Mouse (Mus musculus) small intestine, adult 2 months (tissue): ENCODE measurements around the gene Ccdc84. TPM values are rescaled to one million over a fixed set of nuclear protein-coding genes. Genes with fewer than 3 reads are reported as not detected.

ENCODE experiments used
- H3K27ac ChIP-seq: fragments of 200-500 bp; 2 replicates; pipeline ENCODE4 v1.5.1; 2012; ENCODE audit warnings: low read depth, low read length, control low read depth, inconsistent platforms; ENCODE audit not compliant: insufficient read depth
- H3K27me3 ChIP-seq: fragments of 200-500 bp; 2 replicates; pipeline ENCODE4 v1.6.1; 2012; ENCODE audit warnings: mild to moderate bottlenecking, moderate library complexity, low read length, inconsistent platforms; ENCODE audit not compliant: control insufficient read depth, insufficient read depth
- H3K36me3 ChIP-seq: fragments of 200-500 bp; 2 replicates; pipeline ENCODE4 v1.6.1; 2012; ENCODE audit warnings: mild to moderate bottlenecking, low read length, control low read depth, inconsistent platforms; ENCODE audit not compliant: control insufficient read depth, insufficient read depth
- H3K4me1 ChIP-seq: fragments of 200-500 bp; 2 replicates; pipeline ENCODE4 v1.6.1; 2012; ENCODE audit warnings: low read length, inconsistent platforms, mixed read lengths; ENCODE audit not compliant: control insufficient read depth, insufficient read depth, insufficient read length
- H3K4me3 ChIP-seq: fragments of 200-500 bp; 2 replicates; pipeline ENCODE4 v1.5.1; 2012; ENCODE audit warnings: low read depth, mild to moderate bottlenecking, control low read depth, inconsistent platforms, low read length, moderate library complexity
- CTCF ChIP-seq: fragments of 200-500 bp; IDR thresholded peaks from 2 replicates; pipeline ENCODE4 v1.5.1; 2012; ENCODE audit warnings: low read depth, mild to moderate bottlenecking, control low read depth, inconsistent platforms, low read length, moderate library complexity, mixed read lengths; ENCODE audit not compliant: insufficient replicate concordance, insufficient read length; ENCODE audit errors: extremely low read depth
- POLR2A ChIP-seq: fragments of 200-500 bp; IDR thresholded peaks from 2 replicates; pipeline ENCODE4 v1.6.1; 2012; ENCODE audit warnings: low read depth, mild to moderate bottlenecking, control low read depth, inconsistent platforms, low read length, moderate library complexity
- WGBS: fragments of 180-500 bp; shearing (Covaris S2); methylation state at CpG from one replicate; pipeline ENCODE4 v1.1.7; 2018; 5-methylcytosine and 5-hydroxymethylcytosine counted together
- polyA plus RNA-seq: library from polyadenylated mRNA; depleted of rRNA; stranded (reverse); fragments of >200 nt; gene quantifications from 2 replicates; pipeline ENCODE4 v1.2.3, GENCODE M21; 2012

Ccdc84 gene
- polyA plus RNA-seq, 1 experiment = 21.3 TPM

DNA sequence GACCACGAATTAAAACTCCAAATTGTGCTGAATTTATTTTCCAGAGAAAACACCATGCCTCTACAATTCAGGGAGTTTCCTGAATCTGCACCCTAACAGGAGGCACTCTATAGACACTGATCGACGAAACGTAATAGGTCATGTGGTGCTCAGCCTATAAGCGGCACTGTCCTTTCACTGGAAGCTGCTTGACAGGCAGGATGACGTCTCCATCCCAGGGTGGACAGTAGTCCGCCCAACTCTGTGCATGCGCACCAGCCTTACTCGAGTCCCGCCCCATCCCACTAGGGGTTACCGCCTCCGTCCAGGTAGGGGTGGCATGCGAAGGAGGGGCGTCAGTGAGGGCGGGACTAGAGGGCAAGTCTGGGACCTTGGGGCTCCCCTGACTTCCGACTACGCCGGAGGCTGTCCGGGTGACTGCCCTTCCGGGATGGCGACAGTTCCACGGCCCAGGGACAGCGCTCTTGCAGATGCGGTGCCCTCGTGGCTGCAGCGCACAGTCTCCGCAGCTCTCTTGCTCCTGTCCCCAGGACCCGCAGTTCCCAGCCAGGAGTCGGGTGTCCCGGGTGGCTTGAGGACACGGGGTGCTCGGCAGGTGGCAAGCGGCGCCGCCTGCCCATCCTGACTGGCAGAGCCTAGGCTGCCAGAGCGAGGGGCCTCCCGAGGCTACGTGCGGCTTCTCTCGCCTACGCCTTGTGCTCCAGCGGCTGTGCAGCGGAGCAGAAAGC, 21.5 kb downstream of the Ccdc84 start, which contains the start of gene Slc37a4:
Gene Slc37a4 (plus strand): TSS at position 169 of the 728 bp plus-strand sequence.
- Histone ChIP-seq H3K27ac (peak within 1 kb of the TSS; percentile 99), H3K4me3 (peak within 1 kb of the TSS; percentile 85), H3K4me1 (peaks cover 27% of the 10 kb centered on the region), H3K36me3 (peaks cover 27% of the 10 kb centered on the region), H3K27me3 (no peaks in the 10 kb centered on the region)
- WGBS = under 1% methylated on average over 43 of the region's 43 CpGs
- TF ChIP-seq POLR2A (peak; percentile 94), CTCF (no peak)

DNA sequence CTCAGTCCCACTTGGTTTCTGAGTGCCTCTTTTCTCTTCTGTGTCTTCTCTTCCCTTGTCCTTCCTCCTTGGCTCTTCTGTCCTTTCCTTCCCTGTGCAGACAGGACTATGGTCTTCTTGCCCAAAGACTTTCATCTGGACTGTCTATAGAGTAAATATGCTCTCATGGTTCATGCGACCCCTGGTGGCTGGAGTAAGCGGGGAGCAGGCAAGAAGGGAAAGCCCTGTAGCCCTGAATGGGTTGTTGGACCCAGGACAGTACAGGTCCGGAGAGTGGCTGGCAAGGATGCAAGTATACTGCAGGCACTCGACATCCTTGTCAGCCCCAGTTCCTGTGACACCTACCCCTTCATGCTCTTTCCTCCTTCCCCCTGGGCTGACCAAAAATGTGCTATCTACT, 26.9 kb downstream of the Ccdc84 start:
- H3K36me3 ChIP-seq = peaks cover 46% of the 10 kb centered on the region
- peaks cover 4% of the 10 kb centered on the region; the same call in 1 of the 2 replicates for H3K4me1 ChIP-seq
- 24% methylated on average over 4 of the region's 4 CpGs for WGBS
- H3K27ac ChIP-seq = no peak overlapping the region
- no peaks in the 10 kb centered on the region for H3K27me3 ChIP-seq
- TF ChIP-seq POLR2A (no peak), CTCF (peak; percentile 74; the same call in 1 of the 2 replicates)
- H3K4me3 ChIP-seq = no peak overlapping the region

DNA sequence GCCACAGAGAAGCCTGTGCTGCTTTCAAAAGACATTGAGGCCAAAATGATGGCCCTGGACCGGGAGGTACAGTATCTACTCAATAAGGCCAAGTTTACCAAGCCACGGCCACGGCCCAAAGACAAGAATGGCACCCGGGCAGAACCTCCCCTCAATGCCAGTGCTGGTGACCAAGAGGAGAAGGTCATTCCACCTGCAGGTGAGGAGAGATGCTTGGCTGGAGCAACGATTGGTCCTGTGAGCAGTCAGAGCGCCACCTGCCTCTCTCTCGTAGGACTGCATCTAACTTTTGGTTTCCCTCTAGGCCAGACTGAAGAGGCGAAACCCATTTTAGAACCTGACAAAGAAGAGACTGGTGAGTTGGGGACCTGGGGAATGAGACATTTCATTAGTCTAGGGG, 29.1 kb downstream of the Ccdc84 start:
- Histone ChIP-seq H3K27ac (no peak overlapping the region), H3K4me1 (no peaks in the 10 kb centered on the region), H3K36me3 (peaks cover 65% of the 10 kb centered on the region), H3K27me3 (no peaks in the 10 kb centered on the region), H3K4me3 (no peak overlapping the region)
- 48% methylated on average over 8 of the region's 8 CpGs for WGBS
- peak; percentile 70; the same call in 1 of the 2 replicates for TF ChIP-seq CTCF
- no peak for TF ChIP-seq POLR2A

DNA sequence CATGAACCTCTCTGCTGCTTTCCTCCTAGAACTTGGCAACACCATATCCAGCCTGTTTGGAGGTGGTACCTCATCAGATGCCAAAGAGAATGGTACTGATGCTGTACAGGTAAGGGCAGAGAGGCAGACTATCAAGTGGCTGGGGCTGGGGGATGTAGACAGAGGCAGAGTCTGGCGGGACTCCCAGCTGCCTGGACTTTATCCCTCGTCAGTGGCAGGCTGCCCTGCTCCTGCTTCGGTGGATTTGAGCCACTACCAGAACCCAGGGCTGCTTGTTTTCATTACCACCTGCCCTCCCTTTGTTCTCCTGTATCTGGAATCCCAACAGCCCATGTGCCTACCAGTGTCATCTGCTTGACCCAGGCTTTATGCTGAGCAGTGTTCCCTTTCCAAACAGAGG, 31.1 kb downstream of the Ccdc84 start:
- H3K27me3 ChIP-seq = no peaks in the 10 kb centered on the region
- no peaks in the 10 kb centered on the region for H3K4me1 ChIP-seq
- H3K4me3 ChIP-seq = no peak overlapping the region
- 44% methylated on average over 3 of the region's 3 CpGs for WGBS
- peaks cover 82% of the 10 kb centered on the region for H3K36me3 ChIP-seq
- no peak overlapping the region for H3K27ac ChIP-seq
- TF ChIP-seq POLR2A = no peak
- TF ChIP-seq CTCF = no peak

DNA sequence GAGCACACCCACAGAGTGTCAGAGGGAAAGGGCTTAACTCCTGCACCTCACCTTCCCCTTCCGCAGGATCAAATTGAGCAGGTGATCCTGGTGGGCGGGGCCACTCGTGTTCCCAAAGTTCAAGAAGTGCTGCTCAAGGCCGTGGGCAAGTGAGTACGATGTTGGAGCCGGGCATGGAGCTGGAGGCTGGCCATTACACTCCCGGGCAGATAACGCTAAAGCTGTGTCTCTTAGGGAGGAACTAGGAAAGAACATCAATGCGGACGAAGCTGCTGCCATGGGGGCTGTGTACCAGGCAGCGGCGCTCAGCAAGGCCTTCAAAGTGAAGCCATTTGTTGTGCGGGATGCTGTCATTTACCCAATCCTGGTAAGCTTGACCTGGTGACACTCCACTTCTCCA, 33.8 kb downstream of the Ccdc84 start:
- Histone ChIP-seq H3K36me3 (peaks cover 75% of the 10 kb centered on the region), H3K27ac (no peak overlapping the region), H3K27me3 (no peaks in the 10 kb centered on the region), H3K4me1 (peaks cover 3% of the 10 kb centered on the region; the same call in 1 of the 2 replicates), H3K4me3 (no peak overlapping the region)
- 72% methylated on average over 13 of the region's 13 CpGs for WGBS
- TF ChIP-seq POLR2A (no peak), CTCF (no peak)

DNA sequence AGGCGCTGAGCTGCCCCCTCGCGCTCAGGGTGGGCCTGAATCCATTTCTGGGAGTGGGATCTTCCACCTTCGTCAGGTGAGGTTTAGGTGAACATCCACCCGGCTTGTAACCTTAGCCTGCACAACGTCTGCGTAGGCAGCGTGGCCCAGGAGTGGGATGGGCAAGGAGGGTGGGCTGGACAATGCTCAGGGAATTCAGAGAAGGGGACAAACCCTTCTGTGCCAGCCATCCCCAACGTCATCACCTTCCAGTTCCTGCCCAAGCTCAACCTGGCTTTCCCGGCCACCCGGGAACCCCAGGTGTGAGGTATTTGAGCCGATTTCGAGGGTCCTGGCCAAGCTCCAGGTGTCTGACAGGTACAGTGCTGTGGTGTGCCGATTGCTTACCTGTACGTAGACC, 38.5 kb downstream of the Ccdc84 start:
- Histone ChIP-seq H3K27me3 (no peaks in the 10 kb centered on the region), H3K36me3 (peaks cover 36% of the 10 kb centered on the region), H3K4me3 (peak overlapping the region; percentile 83), H3K4me1 (peaks cover 3% of the 10 kb centered on the region; the same call in 1 of the 2 replicates), H3K27ac (peak overlapping the region; percentile 24)
- no peak for TF ChIP-seq CTCF
- no peak for TF ChIP-seq POLR2A
- WGBS = 2% methylated on average over 15 of the region's 15 CpGs

DNA sequence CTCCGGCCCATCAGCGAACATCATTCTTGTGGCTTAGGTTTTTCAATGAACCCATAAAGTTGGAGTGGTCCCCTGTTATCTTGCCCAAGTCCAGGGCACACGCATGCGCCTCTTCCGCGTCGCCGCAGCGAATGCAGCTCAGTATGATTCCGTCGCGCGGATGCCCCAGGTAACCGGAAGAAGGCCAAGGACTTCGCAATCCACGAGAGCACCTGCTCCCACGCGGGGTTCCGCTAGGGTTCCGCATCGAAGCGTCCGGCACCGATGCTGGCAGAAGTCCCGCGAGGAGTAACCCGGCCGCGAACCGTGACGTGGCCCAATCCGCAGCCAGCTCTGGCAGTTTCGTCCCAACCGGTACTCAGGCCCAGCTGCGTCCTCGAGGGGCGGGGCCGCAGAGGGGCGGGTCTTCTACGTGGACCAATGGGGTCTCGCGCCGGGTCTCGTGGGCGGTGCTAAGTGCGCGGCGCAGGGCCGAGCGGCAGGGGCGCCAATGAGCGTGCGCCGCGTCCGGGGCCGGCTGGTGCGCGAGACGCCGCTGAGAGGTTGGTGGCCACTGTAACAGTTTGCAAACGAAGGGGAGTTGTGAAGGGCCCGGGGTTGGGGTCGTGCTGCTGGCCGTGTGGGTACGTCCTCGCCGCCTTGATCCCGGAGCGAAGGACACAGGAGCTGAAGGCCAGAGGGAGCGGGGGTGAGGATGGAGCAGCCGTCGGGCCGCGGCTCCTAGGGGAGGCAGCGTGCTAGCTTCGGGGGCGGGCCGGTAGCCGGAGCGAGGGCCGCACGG, 39.1 kb downstream of the Ccdc84 start, which contains the start of gene Hyou1:
Gene Hyou1 (plus strand): TSS at position 437 of the 781 bp plus-strand sequence.
- peak within 1 kb of the TSS; percentile 83 for H3K4me3 ChIP-seq
- peaks cover 30% of the 10 kb centered on the region for H3K36me3 ChIP-seq
- H3K4me1 ChIP-seq = peaks cover 3% of the 10 kb centered on the region; the same call in 1 of the 2 replicates
- TF ChIP-seq POLR2A (peak; percentile 88), CTCF (no peak)
- H3K27me3 ChIP-seq = no peaks in the 10 kb centered on the region
- WGBS = under 1% methylated on average over 83 of the region's 83 CpGs
- H3K27ac ChIP-seq = peak within 1 kb of the TSS; percentile 83
